In genomic region chr2:102175741-102176433, GRCm38 (mm10) we compare ENCODE assay signal across 22 mouse cellular contexts. TPM values are rescaled to one million over a fixed set of nuclear protein-coding genes. Genes with fewer than 3 reads are reported as not detected.
DNase-seq lines count a peak whose midpoint lies in the region; ATAC-seq and TF ChIP-seq lines count a peak whose summit lies in the region.
"Had no signal": no experiment of that assay in that cellular context is flagged by ENCODE, and none has a peak within 500 bp of the region (broad histone marks: within the 10 kb centered on the region; RNA-seq: fewer than 3 reads in every experiment).

No protein-coding gene starts in this region.

- H3K27me3 ChIP-seq in embryonic facial prominence, embryonic 13.5 days = no peaks in the 10 kb centered on the region
- H3K27me3 ChIP-seq in embryonic facial prominence, embryonic 10.5 days (replicated peaks; ENCODE audit: low read depth, poor library complexity, severe bottlenecking) = no peaks in the 10 kb centered on the region
- H3K27me3 ChIP-seq in hindbrain, embryonic 13.5 days = no peaks in the 10 kb centered on the region
- H3K27me3 ChIP-seq in hindbrain, embryonic 11.5 days (ENCODE audit: control insufficient read depth, insufficient read depth, low read length) = no peaks in the 10 kb centered on the region
- no peaks in the 10 kb centered on the region for H3K27me3 ChIP-seq in lung, postnatal 0 days (replicated peaks; ENCODE audit: insufficient read depth, low read length)
- no peaks in the 10 kb centered on the region for H3K27me3 ChIP-seq in limb, embryonic 15.5 days
- H3K27me3 ChIP-seq: forebrain, embryonic 12.5 days; heart, embryonic 13.5 days; neural tube, embryonic 12.5 days had no signal

- peaks cover 8% of the 10 kb centered on the region for H3K36me3 ChIP-seq in embryonic facial prominence, embryonic 13.5 days
- peaks cover 32% of the 10 kb centered on the region for H3K36me3 ChIP-seq in embryonic facial prominence, embryonic 10.5 days (replicated peaks)
- no peaks in the 10 kb centered on the region for H3K36me3 ChIP-seq in hindbrain, embryonic 13.5 days
- no peaks in the 10 kb centered on the region for H3K36me3 ChIP-seq in hindbrain, embryonic 11.5 days (ENCODE audit: control insufficient read depth, insufficient read depth, low read length)
- no peaks in the 10 kb centered on the region for H3K36me3 ChIP-seq in lung, postnatal 0 days (ENCODE audit: insufficient read depth, low read length)
- H3K36me3 ChIP-seq in limb, embryonic 15.5 days = no peaks in the 10 kb centered on the region
- H3K36me3 ChIP-seq: heart, embryonic 13.5 days; neural tube, embryonic 12.5 days had no signal

- no peak for DNase-seq in embryonic facial prominence, embryonic 10.5 days (ENCODE audit: low spot score)
- no peak for DNase-seq in hindbrain, embryonic 11.5 days (ENCODE audit: low spot score)
- no peak for DNase-seq in lung, postnatal 0 days (ENCODE audit: low spot score)
- no peak for DNase-seq in lung, postnatal 4 days
- DNase-seq: adrenal gland, adult 2 months; cerebellum, adult 9-11 months; gastrocnemius, postnatal 14 days; heart, adult 18-20 months; heart, postnatal 36 days; kidney, adult 9 months; kidney, postnatal 36 days; liver, postnatal 0 days; lung, postnatal 36 days; right cerebral cortex, postnatal 25 days; thymus, postnatal 36 days had no signal

- TF ChIP-seq CTCF in lung, postnatal 0 days (IDR thresholded peaks at IDR 0.05) = no peak

- H3K9me3 ChIP-seq in embryonic facial prominence, embryonic 13.5 days = no peaks in the 10 kb centered on the region
- no peaks in the 10 kb centered on the region for H3K9me3 ChIP-seq in embryonic facial prominence, embryonic 10.5 days
- H3K9me3 ChIP-seq in hindbrain, embryonic 13.5 days = no peaks in the 10 kb centered on the region
- no peaks in the 10 kb centered on the region for H3K9me3 ChIP-seq in hindbrain, embryonic 11.5 days (ENCODE audit: control insufficient read depth, low read length)
- no peaks in the 10 kb centered on the region for H3K9me3 ChIP-seq in lung, postnatal 0 days (ENCODE audit: low read length)
- H3K9me3 ChIP-seq in limb, embryonic 15.5 days = no peaks in the 10 kb centered on the region
- H3K9me3 ChIP-seq: forebrain, embryonic 12.5 days; heart, embryonic 13.5 days; neural tube, embryonic 12.5 days had no signal

- peak overlapping the region; percentile 66 for H3K27ac ChIP-seq in embryonic facial prominence, embryonic 13.5 days
- no peak overlapping the region for H3K27ac ChIP-seq in embryonic facial prominence, embryonic 10.5 days (replicated peaks)
- peak overlapping the region; percentile 18; the same call in 1 of the 2 replicates for H3K27ac ChIP-seq in hindbrain, embryonic 13.5 days
- H3K27ac ChIP-seq in hindbrain, embryonic 11.5 days (ENCODE audit: low read depth, low read length) = no peak overlapping the region
- H3K27ac ChIP-seq in lung, postnatal 0 days (ENCODE audit: low read length) = 0 out of 2 replicates have a peak overlapping the region, but pooled peaks have one; percentile 16
- H3K27ac ChIP-seq in limb, embryonic 15.5 days = peak overlapping the region; percentile 74
- H3K27ac ChIP-seq: forebrain, embryonic 12.5 days; heart, embryonic 13.5 days; neural tube, embryonic 12.5 days had no signal

- no peak for TF ChIP-seq EP300 in lung, postnatal 0 days (IDR thresholded peaks at IDR 0.05)

- ATAC-seq in embryonic facial prominence, embryonic 13.5 days (ENCODE audit: insufficient number of reproducible peaks, insufficient read depth, low FRiP score, low TSS enrichment, low read depth) = no peak
- ATAC-seq in hindbrain, embryonic 13.5 days (ENCODE audit: low FRiP score) = no peak
- ATAC-seq in hindbrain, embryonic 11.5 days (ENCODE audit: low FRiP score) = no peak
- no peak for ATAC-seq in lung, postnatal 0 days
- peak; percentile 89 for ATAC-seq in limb, embryonic 15.5 days (ENCODE audit: insufficient number of reproducible peaks, low FRiP score, low TSS enrichment, low read depth)
- no peak for ATAC-seq in cerebellum, adult (ENCODE audit: insufficient number of reproducible peaks, low FRiP score, low TSS enrichment)
- ATAC-seq: liver, postnatal 0 days had no signal

- peaks cover 10% of the 10 kb centered on the region for H3K4me1 ChIP-seq in embryonic facial prominence, embryonic 13.5 days
- H3K4me1 ChIP-seq in embryonic facial prominence, embryonic 10.5 days = no peaks in the 10 kb centered on the region
- peaks cover 13% of the 10 kb centered on the region for H3K4me1 ChIP-seq in hindbrain, embryonic 13.5 days (replicated peaks)
- no peaks in the 10 kb centered on the region for H3K4me1 ChIP-seq in hindbrain, embryonic 11.5 days (replicated peaks; ENCODE audit: control insufficient read depth, insufficient read depth, low read length)
- 0 out of 2 replicates have a peak, but pooled peaks cover 3% of the 10 kb centered on the region for H3K4me1 ChIP-seq in lung, postnatal 0 days (ENCODE audit: insufficient read depth, low read depth, low read length)
- peaks cover 23% of the 10 kb centered on the region; the same call in 1 of the 2 replicates for H3K4me1 ChIP-seq in limb, embryonic 15.5 days
- H3K4me1 ChIP-seq: forebrain, embryonic 12.5 days had no signal

- WGBS in embryonic facial prominence, embryonic 13.5 days = 75% methylated on average over 15 of the region's 15 CpGs
- 90% methylated on average over 15 of the region's 15 CpGs for WGBS in embryonic facial prominence, embryonic 10.5 days
- 77% methylated on average over 15 of the region's 15 CpGs for WGBS in hindbrain, embryonic 13.5 days
- WGBS in hindbrain, embryonic 11.5 days = 91% methylated on average over 15 of the region's 15 CpGs
- 76% methylated on average over 15 of the region's 15 CpGs for WGBS in lung, postnatal 0 days
- 46% methylated on average over 15 of the region's 15 CpGs for WGBS in limb, embryonic 15.5 days

- H3K4me3 ChIP-seq in embryonic facial prominence, embryonic 13.5 days = no peak overlapping the region
- no peak overlapping the region for H3K4me3 ChIP-seq in embryonic facial prominence, embryonic 10.5 days
- no peak overlapping the region for H3K4me3 ChIP-seq in hindbrain, embryonic 13.5 days
- no peak overlapping the region for H3K4me3 ChIP-seq in hindbrain, embryonic 11.5 days (ENCODE audit: low read depth, low read length)
- H3K4me3 ChIP-seq in lung, postnatal 0 days (ENCODE audit: low read depth, low read length) = no peak overlapping the region
- no peak overlapping the region for H3K4me3 ChIP-seq in limb, embryonic 15.5 days
- H3K4me3 ChIP-seq: forebrain, embryonic 12.5 days; heart, embryonic 13.5 days; neural tube, embryonic 12.5 days had no signal

- no peak overlapping the region for H3K9ac ChIP-seq in embryonic facial prominence, embryonic 13.5 days
- H3K9ac ChIP-seq in hindbrain, embryonic 13.5 days = no peak overlapping the region
- no peak overlapping the region for H3K9ac ChIP-seq in hindbrain, embryonic 11.5 days (ENCODE audit: low read depth, low read length)
- no peak overlapping the region for H3K9ac ChIP-seq in lung, postnatal 0 days (replicated peaks; ENCODE audit: low read depth)
- H3K9ac ChIP-seq in limb, embryonic 15.5 days = no peak overlapping the region
- H3K9ac ChIP-seq: forebrain, embryonic 12.5 days; heart, embryonic 13.5 days; liver, postnatal 0 days; neural tube, embryonic 12.5 days had no signal

- no peak overlapping the region for H3K4me2 ChIP-seq in embryonic facial prominence, embryonic 13.5 days
- no peak overlapping the region for H3K4me2 ChIP-seq in hindbrain, embryonic 13.5 days
- no peak overlapping the region for H3K4me2 ChIP-seq in hindbrain, embryonic 11.5 days (replicated peaks; ENCODE audit: low read depth, low read length)
- H3K4me2 ChIP-seq in lung, postnatal 0 days (replicated peaks; ENCODE audit: low read depth, low read length) = no peak overlapping the region
- 0 out of 2 replicates have a peak overlapping the region, but pooled peaks have one; percentile 17 for H3K4me2 ChIP-seq in limb, embryonic 15.5 days
- H3K4me2 ChIP-seq: forebrain, embryonic 12.5 days; heart, embryonic 13.5 days; neural tube, embryonic 12.5 days had no signal

RNA-seq across cellular contexts. Expression of gene Ldlrad3, which starts 10.3 kb away (rescaled TPM):
- polyA plus RNA-seq in embryonic facial prominence, embryonic 13.5 days (2015; fragmentation: Nextera tagmentation; extraction: Ambion mirVana) = 52.4 and 53.3 TPM in 2 replicates
- 56.0 and 56.5 TPM in 2 replicates for polyA plus RNA-seq in embryonic facial prominence, embryonic 10.5 days (2016; fragmentation: Nextera tagmentation; extraction: Ambion mirVana)
- polyA plus RNA-seq in hindbrain, embryonic 13.5 days (2015; fragmentation: Nextera tagmentation; extraction: Ambion mirVana) = 37.1 and 38.8 TPM in 2 replicates
- polyA plus RNA-seq in hindbrain, embryonic 11.5 days (2014; fragmentation: Nextera tagmentation; extraction: Ambion mirVana) = 48.7 and 50.9 TPM in 2 replicates
- 14.6 and 16.3 TPM in 2 replicates for polyA plus RNA-seq in lung, postnatal 0 days (2015; fragmentation: Nextera tagmentation; extraction: Ambion mirVana)
- 55.1 and 58.3 TPM in 2 replicates for polyA plus RNA-seq in limb, embryonic 15.5 days (2015; fragmentation: Nextera tagmentation; extraction: Ambion mirVana)

Comparison
In these comparisons a context has a peak if more than half of its experiments do, and no peak if none do; other contexts are left out.
1. H3K27ac ChIP-seq: peak in embryonic facial prominence, embryonic 13.5 days (single experiment), hindbrain, embryonic 13.5 days (single experiment), lung, postnatal 0 days (single experiment) and limb, embryonic 15.5 days (single experiment); none in embryonic facial prominence, embryonic 10.5 days (single experiment) and hindbrain, embryonic 11.5 days (single experiment).